Mouse (Mus musculus): ENCODE measurements around the gene Ano4. TPM values are rescaled to one million over a fixed set of nuclear protein-coding genes. Genes with fewer than 3 reads are reported as not detected.

Gene Ano4
- total RNA-seq, 1 experiment = 0.80 TPM

DNA sequence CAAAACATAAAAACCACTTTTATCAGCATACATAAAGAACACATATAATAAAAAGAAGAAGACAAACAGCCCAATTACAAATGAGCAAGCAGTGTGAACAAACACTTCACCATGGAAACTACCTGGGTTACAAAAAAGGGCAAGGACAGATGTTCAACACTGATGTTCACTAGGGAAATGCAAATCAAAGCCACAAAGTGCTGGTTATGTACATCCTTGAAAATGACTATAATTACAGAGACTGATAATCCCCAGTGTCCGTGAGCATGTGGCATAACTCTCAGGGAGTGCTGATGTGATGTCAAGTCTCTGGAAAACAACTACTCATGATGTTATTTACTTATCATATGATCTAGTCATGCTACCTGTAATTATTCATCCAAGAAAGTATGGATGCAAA, 336.3 kb downstream of the Ano4 start:
- TF ChIP-seq ZC3H11A (IDR thresholded peaks at IDR 0.05; ENCODE audit: borderline replicate concordance, low read depth, low read length) (no peak), MAFK (IDR thresholded peaks at IDR 0.05; ENCODE audit: insufficient read depth, low read depth, low read length) (no peak), HCFC1 (IDR thresholded peaks at IDR 0.05; ENCODE audit: borderline replicate concordance, insufficient read depth, low read length) (no peak), CHD2 (IDR thresholded peaks at IDR 0.05; ENCODE audit: low read depth, low read length) (no peak), ZNF384 (IDR thresholded peaks at IDR 0.05; ENCODE audit: low read depth, low read length) (no peak)
- Histone ChIP-seq H3K36me3 (ENCODE audit: control insufficient read depth, insufficient read depth, low read length, poor library complexity, severe bottlenecking) (no peaks in the 10 kb centered on the region), H3K4me1 (ENCODE audit: control insufficient read depth in 2 of 2, insufficient read depth in 2 of 2, low read length in 2 of 2, poor library complexity in 1 of 2) (no peaks in the 10 kb centered on the region), H3K9me3 (ENCODE audit: control insufficient read depth, insufficient read depth, low read depth, low read length) (no peaks in the 10 kb centered on the region), H3K27ac (ENCODE audit: insufficient read depth, low read depth, low read length, poor library complexity, severe bottlenecking) (no peak overlapping the region), H3K9ac (ENCODE audit: insufficient read depth, low read depth, low read length, poor library complexity, severe bottlenecking) (no peak overlapping the region), H3K4me3 (ENCODE audit: insufficient read depth in 1 of 2, low read depth in 1 of 2, low read length in 2 of 2, poor library complexity in 1 of 2, severe bottlenecking in 1 of 2) (no peak overlapping the region)
- DNase-seq (ENCODE audit: low read depth, low spot score) = no peak
- in situ Hi-C loops (cut with MboI; ENCODE audit: low sequenced_read_pairs in 2 of 2, unreplicated experiment in 2 of 2) = no loop called here

DNA sequence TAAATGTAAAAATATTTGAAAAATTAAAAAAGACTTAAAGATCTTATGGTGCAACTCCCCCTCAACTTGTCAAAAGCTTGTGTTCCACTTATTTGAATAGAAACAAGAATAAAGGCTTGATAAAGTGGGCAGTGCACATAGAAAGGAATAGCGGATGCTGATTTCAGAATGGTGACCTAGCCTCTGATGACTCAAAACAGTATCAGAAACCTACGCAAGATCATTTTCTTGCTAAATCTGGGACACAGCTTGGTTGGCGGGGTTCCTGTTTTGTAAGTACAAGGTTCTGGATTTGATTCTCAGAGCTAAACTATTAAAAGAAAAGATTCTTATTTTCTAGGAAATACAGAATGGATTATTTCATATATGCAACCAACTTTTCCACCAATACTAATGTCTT, 340.0 kb downstream of the Ano4 start:
- Histone ChIP-seq H3K9me3 (ENCODE audit: control insufficient read depth, insufficient read depth, low read depth, low read length) (no peaks in the 10 kb centered on the region), H3K36me3 (ENCODE audit: control insufficient read depth, insufficient read depth, low read length, poor library complexity, severe bottlenecking) (no peaks in the 10 kb centered on the region), H3K9ac (ENCODE audit: insufficient read depth, low read depth, low read length, poor library complexity, severe bottlenecking) (no peak overlapping the region), H3K27ac (ENCODE audit: insufficient read depth, low read depth, low read length, poor library complexity, severe bottlenecking) (no peak overlapping the region), H3K4me3 (ENCODE audit: insufficient read depth in 1 of 2, low read depth in 1 of 2, low read length in 2 of 2, poor library complexity in 1 of 2, severe bottlenecking in 1 of 2) (no peak overlapping the region), H3K4me1 (ENCODE audit: control insufficient read depth in 2 of 2, insufficient read depth in 2 of 2, low read length in 2 of 2, poor library complexity in 1 of 2) (no peaks in the 10 kb centered on the region)
- in situ Hi-C loops (cut with MboI; ENCODE audit: low sequenced_read_pairs in 2 of 2, unreplicated experiment in 2 of 2) = no loop called here
- no peak for DNase-seq (ENCODE audit: low read depth, low spot score)
- TF ChIP-seq CHD2 (IDR thresholded peaks at IDR 0.05; ENCODE audit: low read depth, low read length) (no peak), ZC3H11A (IDR thresholded peaks at IDR 0.05; ENCODE audit: borderline replicate concordance, low read depth, low read length) (no peak), HCFC1 (IDR thresholded peaks at IDR 0.05; ENCODE audit: borderline replicate concordance, insufficient read depth, low read length) (no peak), MAFK (IDR thresholded peaks at IDR 0.05; ENCODE audit: insufficient read depth, low read depth, low read length) (no peak), ZNF384 (IDR thresholded peaks at IDR 0.05; ENCODE audit: low read depth, low read length) (no peak)

DNA sequence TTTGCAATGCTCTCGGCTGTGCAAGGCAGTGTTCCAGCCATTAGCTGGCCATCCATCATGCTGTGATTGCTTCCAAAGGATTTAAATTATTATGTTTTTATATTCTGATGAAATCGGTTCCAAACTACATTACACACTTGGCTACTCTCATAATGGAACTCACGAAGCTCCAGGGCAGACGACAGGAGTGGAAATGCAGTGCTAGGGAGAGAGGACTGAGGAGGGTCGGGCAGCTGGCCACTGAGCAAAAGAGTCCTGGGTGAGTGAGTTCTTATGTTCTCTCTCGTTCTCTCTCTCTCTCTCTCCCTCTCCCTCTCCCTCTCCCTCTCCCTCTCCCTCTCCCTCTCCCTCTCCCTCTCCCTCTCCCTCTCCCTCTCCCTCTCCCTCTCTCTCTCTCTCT, 357.6 kb downstream of the Ano4 start:
- in situ Hi-C loops (cut with MboI; ENCODE audit: low sequenced_read_pairs in 2 of 2, unreplicated experiment in 2 of 2) = no loop called here
- Histone ChIP-seq H3K9ac (ENCODE audit: insufficient read depth, low read depth, low read length, poor library complexity, severe bottlenecking) (no peak overlapping the region), H3K4me1 (ENCODE audit: control insufficient read depth in 2 of 2, insufficient read depth in 2 of 2, low read length in 2 of 2, poor library complexity in 1 of 2) (no peaks in the 10 kb centered on the region), H3K9me3 (ENCODE audit: control insufficient read depth, insufficient read depth, low read depth, low read length) (no peaks in the 10 kb centered on the region), H3K36me3 (ENCODE audit: control insufficient read depth, insufficient read depth, low read length, poor library complexity, severe bottlenecking) (no peaks in the 10 kb centered on the region), H3K4me3 (ENCODE audit: insufficient read depth in 1 of 2, low read depth in 1 of 2, low read length in 2 of 2, poor library complexity in 1 of 2, severe bottlenecking in 1 of 2) (no peak overlapping the region), H3K27ac (ENCODE audit: insufficient read depth, low read depth, low read length, poor library complexity, severe bottlenecking) (no peak overlapping the region)
- no peak for DNase-seq (ENCODE audit: low read depth, low spot score)
- no peak for TF ChIP-seq CHD2 (IDR thresholded peaks at IDR 0.05; ENCODE audit: low read depth, low read length)
- TF ChIP-seq ZC3H11A (IDR thresholded peaks at IDR 0.05; ENCODE audit: borderline replicate concordance, low read depth, low read length) = no peak
- TF ChIP-seq HCFC1 (IDR thresholded peaks at IDR 0.05; ENCODE audit: borderline replicate concordance, insufficient read depth, low read length) = no peak
- no peak for TF ChIP-seq ZNF384 (IDR thresholded peaks at IDR 0.05; ENCODE audit: low read depth, low read length)
- no peak for TF ChIP-seq MAFK (IDR thresholded peaks at IDR 0.05; ENCODE audit: insufficient read depth, low read depth, low read length)

DNA sequence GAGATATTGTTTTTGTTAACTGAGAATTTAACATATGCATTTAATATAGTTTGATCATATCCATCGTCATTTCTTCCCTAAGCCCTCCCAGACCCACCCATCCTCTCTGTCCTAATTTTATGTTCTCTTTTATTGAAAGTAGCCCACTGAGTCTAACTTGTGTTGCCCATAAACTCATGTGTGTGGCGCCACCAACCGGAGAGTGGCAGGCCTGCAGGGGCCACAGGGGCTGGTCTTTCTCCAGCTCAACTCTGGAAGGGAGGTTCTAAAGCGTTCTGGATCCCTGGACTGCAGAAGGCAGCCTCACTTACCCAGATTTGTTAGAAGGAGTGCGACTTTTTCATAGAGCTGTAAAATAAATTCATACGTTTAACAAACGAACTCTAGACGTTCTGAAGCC, 361.1 kb downstream of the Ano4 start:
- DNase-seq (ENCODE audit: low read depth, low spot score) = peak; percentile 28
- no peak overlapping the region for H3K9ac ChIP-seq (ENCODE audit: insufficient read depth, low read depth, low read length, poor library complexity, severe bottlenecking)
- no peak for TF ChIP-seq MAFK (IDR thresholded peaks at IDR 0.05; ENCODE audit: insufficient read depth, low read depth, low read length)
- TF ChIP-seq CHD2 (IDR thresholded peaks at IDR 0.05; ENCODE audit: low read depth, low read length) = no peak
- no peak for TF ChIP-seq HCFC1 (IDR thresholded peaks at IDR 0.05; ENCODE audit: borderline replicate concordance, insufficient read depth, low read length)
- TF ChIP-seq ZC3H11A (IDR thresholded peaks at IDR 0.05; ENCODE audit: borderline replicate concordance, low read depth, low read length) = no peak
- no peak for TF ChIP-seq ZNF384 (IDR thresholded peaks at IDR 0.05; ENCODE audit: low read depth, low read length)
- H3K27ac ChIP-seq (ENCODE audit: insufficient read depth, low read depth, low read length, poor library complexity, severe bottlenecking) = no peak overlapping the region
- H3K36me3 ChIP-seq (ENCODE audit: control insufficient read depth, insufficient read depth, low read length, poor library complexity, severe bottlenecking) = no peaks in the 10 kb centered on the region
- H3K4me3 ChIP-seq (ENCODE audit: insufficient read depth in 1 of 2, low read depth in 1 of 2, low read length in 2 of 2, poor library complexity in 1 of 2, severe bottlenecking in 1 of 2) = no peak overlapping the region
- in situ Hi-C loops (cut with MboI; ENCODE audit: low sequenced_read_pairs in 2 of 2, unreplicated experiment in 2 of 2) = no loop called here
- H3K4me1 ChIP-seq (ENCODE audit: control insufficient read depth in 2 of 2, insufficient read depth in 2 of 2, low read length in 2 of 2, poor library complexity in 1 of 2) = no peaks in the 10 kb centered on the region
- no peaks in the 10 kb centered on the region for H3K9me3 ChIP-seq (ENCODE audit: control insufficient read depth, insufficient read depth, low read depth, low read length)

DNA sequence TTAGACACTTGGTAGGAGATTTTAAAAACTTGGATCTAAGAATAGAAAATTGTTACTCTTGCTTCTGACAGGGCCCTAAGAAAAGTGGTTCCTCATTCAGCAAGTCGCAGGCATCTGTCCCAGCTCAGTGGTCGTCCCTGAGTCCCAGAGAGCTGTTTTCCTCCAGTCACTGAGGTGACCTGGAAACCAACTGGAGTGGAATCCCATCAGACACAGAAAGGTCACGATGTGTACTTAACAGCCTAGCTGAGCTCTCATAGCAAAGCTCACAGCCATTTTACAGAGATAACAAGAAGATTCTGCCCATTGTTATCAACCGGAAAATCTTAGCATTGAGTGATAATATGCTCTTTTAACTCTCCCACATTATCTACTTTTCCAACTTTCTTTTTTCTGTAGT, 365.1 kb downstream of the Ano4 start:
- TF ChIP-seq HCFC1 (IDR thresholded peaks at IDR 0.05; ENCODE audit: borderline replicate concordance, insufficient read depth, low read length) (no peak), ZC3H11A (IDR thresholded peaks at IDR 0.05; ENCODE audit: borderline replicate concordance, low read depth, low read length) (no peak), MAFK (IDR thresholded peaks at IDR 0.05; ENCODE audit: insufficient read depth, low read depth, low read length) (no peak), ZNF384 (IDR thresholded peaks at IDR 0.05; ENCODE audit: low read depth, low read length) (no peak), CHD2 (IDR thresholded peaks at IDR 0.05; ENCODE audit: low read depth, low read length) (no peak)
- in situ Hi-C loops (cut with MboI; ENCODE audit: low sequenced_read_pairs in 2 of 2, unreplicated experiment in 2 of 2) = no loop called here

More for the DNA sequence above, 365.1 kb downstream of the Ano4 start:
- no peak overlapping the region for H3K4me3 ChIP-seq (ENCODE audit: insufficient read depth in 1 of 2, low read depth in 1 of 2, low read length in 2 of 2, poor library complexity in 1 of 2, severe bottlenecking in 1 of 2)
- H3K27ac ChIP-seq (ENCODE audit: insufficient read depth, low read depth, low read length, poor library complexity, severe bottlenecking) = no peak overlapping the region
- DNase-seq (ENCODE audit: low read depth, low spot score) = no peak
- H3K36me3 ChIP-seq (ENCODE audit: control insufficient read depth, insufficient read depth, low read length, poor library complexity, severe bottlenecking) = no peaks in the 10 kb centered on the region
- H3K9me3 ChIP-seq (ENCODE audit: control insufficient read depth, insufficient read depth, low read depth, low read length) = no peaks in the 10 kb centered on the region
- H3K9ac ChIP-seq (ENCODE audit: insufficient read depth, low read depth, low read length, poor library complexity, severe bottlenecking) = no peak overlapping the region
- H3K4me1 ChIP-seq (ENCODE audit: control insufficient read depth in 2 of 2, insufficient read depth in 2 of 2, low read length in 2 of 2, poor library complexity in 1 of 2) = no peaks in the 10 kb centered on the region
